Mouse (Mus musculus): Measurements from ENCODE around the gene Tcf7l2.

Gene Tcf7l2

DNA sequence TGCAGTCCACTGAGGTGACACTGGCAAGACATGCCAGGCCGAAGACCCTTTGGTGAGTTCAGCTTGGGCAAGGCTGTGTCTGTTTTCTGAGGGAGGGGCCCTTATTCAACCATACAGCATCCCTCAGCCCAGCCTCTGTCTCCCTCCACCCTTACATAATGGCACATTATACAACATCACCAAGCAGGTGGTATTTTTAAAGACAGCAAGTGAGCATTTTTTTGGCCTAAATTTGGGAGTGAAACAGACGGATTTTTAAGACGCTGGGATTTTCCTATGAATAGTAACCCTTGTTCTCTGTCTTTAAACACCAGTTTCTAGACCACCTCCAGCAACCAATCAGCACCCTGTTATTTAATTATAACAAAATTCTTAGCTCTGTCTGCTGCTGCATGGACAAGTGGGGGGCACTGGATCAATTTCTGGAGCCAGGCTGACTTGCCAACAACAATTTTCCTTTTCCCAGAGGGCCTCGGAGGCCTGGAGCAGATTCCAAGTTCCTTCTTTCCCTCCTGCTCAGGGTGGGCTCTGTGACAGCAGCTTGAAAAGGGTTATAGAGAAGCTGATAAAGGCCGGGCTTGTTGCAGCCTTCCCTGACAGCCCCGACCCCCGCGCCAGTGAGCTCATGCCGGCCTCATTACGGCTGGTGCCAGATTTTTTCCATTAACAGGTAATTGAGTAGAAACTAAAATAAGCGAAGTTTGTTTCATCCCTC, 199.1 kb downstream of the Tcf7l2 start:
- no peak for DNase-seq (ENCODE audit: low spot score)

DNA sequence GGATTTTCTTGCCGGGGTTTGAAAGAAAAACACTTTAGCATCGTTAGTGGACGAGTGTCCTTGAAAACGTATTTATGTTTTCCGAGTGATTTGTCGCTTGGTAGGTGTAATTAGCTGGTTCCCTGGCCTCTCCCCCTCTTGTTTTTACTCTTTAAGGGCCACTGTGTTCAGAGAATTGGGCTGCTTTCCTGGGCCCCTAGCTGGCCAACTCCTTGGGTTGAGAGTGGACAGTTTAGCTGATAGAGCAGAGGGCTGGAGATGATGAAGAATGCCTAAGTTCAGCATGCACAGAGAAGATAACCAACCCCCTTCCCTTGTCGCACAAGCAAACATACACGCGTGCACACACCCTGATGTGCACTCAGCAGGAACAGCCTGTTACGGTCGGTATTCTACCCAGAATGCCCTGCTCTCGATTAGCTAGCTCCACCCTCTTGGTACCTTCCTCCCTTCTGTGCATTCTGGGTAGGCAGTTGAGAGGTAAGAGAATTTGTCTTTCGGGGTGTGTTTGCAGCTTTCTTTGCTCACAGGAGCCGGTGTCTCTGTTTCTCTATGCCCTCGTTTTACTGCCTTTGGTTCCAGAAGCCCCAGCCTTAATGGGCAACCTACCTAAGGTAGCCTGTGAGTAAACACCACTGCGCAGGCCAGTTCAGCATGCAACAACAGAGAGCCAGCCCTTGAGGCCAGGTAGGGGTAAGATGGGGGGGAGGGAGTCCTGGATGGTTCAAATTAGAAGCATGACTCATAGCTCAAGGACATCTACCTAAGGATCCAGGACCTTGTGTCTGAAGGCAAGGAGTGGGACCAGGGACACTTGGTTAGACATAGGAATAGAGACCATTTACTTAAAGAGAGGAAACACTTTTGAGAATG, 199.9 kb downstream of the Tcf7l2 start:
- DNase-seq (ENCODE audit: low spot score) = no peak

- no peak for DNase-seq (ENCODE audit: low spot score)
These were observed 209.8 kb downstream of the Tcf7l2 start for GRCm38 (mm10) chr19:55951397-55951796.

GRCm38 (mm10) chr19:55953207-55953606, 211.6 kb downstream of the Tcf7l2 start:
- peak; percentile 63 for DNase-seq (ENCODE audit: low spot score)

DNA sequence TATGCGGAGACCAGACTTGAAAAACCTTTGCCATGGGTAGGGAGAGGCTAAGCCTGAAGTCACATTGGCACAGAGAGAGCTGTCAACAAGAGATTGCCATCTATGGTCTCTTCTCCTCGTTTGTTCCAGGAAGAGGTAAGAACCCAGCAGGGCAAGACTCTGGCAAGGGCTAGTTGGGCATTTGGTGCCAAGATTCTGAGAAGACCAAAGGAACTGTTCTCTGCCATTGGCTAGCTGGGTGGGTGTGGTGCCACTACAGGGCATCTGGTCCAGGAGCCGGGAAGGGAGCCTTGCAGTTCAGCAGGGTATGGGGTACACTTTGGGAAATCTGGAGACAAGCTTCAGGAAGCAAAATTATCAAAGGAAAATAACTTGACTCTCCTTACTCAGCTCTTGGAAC, 213.5 kb downstream of the Tcf7l2 start:
- DNase-seq (ENCODE audit: low spot score) = no peak

DNA sequence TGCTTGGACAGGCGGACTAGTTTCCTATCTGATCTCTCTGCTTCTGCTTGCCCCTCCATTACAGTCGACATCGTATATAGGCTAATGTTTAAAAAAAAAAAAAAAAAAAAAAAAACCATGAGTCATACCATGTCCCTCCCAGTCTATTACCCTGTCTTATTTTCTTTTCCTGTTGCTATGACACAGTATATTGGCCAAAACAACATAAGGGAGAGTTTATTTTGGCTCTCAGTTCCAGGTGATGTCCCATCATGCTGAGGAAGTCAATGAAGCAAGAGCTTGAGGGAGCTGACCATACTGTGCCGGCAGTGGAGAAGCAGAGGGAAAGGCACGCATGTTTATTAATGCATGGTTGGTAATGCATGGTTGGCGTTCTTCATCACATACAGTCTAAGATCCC, 215.1 kb downstream of the Tcf7l2 start:
- DNase-seq (ENCODE audit: low spot score) = no peak

DNA sequence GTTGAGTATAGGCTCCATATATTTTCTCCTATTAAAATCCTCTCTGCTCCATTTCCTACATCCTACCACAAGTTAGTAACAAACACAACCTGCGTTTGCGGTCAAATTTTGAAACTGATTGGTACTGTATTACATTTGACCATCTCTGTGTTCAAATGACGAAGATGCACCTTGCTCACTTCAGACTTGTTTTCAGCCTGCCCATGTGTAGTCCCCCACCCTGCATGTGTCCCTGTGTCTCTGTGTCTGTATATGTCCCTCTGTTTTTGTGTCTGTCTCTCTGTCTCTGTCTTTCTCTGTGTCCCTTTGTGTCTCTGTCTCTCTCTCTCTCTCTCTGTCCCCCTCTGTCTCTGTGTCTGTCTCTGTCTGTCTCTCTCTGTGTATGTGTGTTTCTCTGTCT, 222.8 kb downstream of the Tcf7l2 start:
- DNase-seq (ENCODE audit: low spot score) = no peak

- DNase-seq (ENCODE audit: low spot score) = no peak
These were observed 224.4 kb downstream of the Tcf7l2 start for GRCm38 (mm10) chr19:55966066-55966465.

GRCm38 (mm10) chr19:55969929-55970531, 228.4 kb downstream of the Tcf7l2 start:
- no peak for DNase-seq (ENCODE audit: low spot score)

GRCm38 (mm10) chr19:55976073-55976472, 234.5 kb downstream of the Tcf7l2 start:
- no peak for DNase-seq (ENCODE audit: low spot score)

Measured in testis, postnatal 10 days (tissue).